Mouse (Mus musculus) erythroblast, embryonic 14.5 days (primary cell): ENCODE data around the gene Papola. TPM values are rescaled to one million over a fixed set of nuclear protein-coding genes. Genes with fewer than 3 reads are reported as not detected.

ENCODE experiments used
- H3K27me3 ChIP-seq: 2 replicates; pipeline ENCODE4 v1.6.1; 2012; ENCODE audit warnings: inconsistent platforms; ENCODE audit not compliant: control insufficient read depth
- H3K36me3 ChIP-seq: 2 replicates; pipeline ENCODE4 v1.6.1; 2012; ENCODE audit warnings: mild to moderate bottlenecking, inconsistent platforms; ENCODE audit not compliant: control insufficient read depth
- H3K4me1 ChIP-seq: 2 replicates; pipeline ENCODE4 v1.6.1; 2012; ENCODE audit warnings: inconsistent platforms; ENCODE audit not compliant: control insufficient read depth
- H3K4me3 ChIP-seq: replicated peaks from 2 replicates; pipeline ENCODE3; 2012; ENCODE audit warnings: moderate library complexity, mild to moderate bottlenecking, inconsistent platforms
- H3K9me3 ChIP-seq: 2 replicates; pipeline ENCODE4 v1.6.1; 2012; ENCODE audit warnings: low read length, inconsistent platforms, mixed read lengths; ENCODE audit not compliant: control insufficient read depth
- GATA1 ChIP-seq: IDR thresholded peaks from 2 replicates; pipeline ENCODE4 v1.6.1; 2012; ENCODE audit warnings: low read length, inconsistent platforms, mixed read lengths
- TAL1 ChIP-seq: IDR thresholded peaks from 3 replicates; pipeline ENCODE4 v1.6.1; 2012; ENCODE audit warnings: low read length, inconsistent platforms, mixed read lengths
- polyA plus RNA-seq: library from polyadenylated mRNA; stranded (reverse); fragments of >175 nt; gene quantifications from 2 replicates; pipeline ENCODE4 v1.2.3, GENCODE M21; 2012

The Papola gene
- polyA plus RNA-seq, 1 experiment: 14.5 TPM

- no peaks in the 10 kb centered on the region for H3K4me1 ChIP-seq
- H3K9me3 ChIP-seq: no peaks in the 10 kb centered on the region
- peaks cover 37% of the 10 kb centered on the region for H3K36me3 ChIP-seq
- no peak for TF ChIP-seq TAL1
- no peak for TF ChIP-seq GATA1
- H3K4me3 ChIP-seq: no peak overlapping the region
- H3K27me3 ChIP-seq: no peaks in the 10 kb centered on the region
These were observed 59.9 kb downstream of the Papola start for GRCm38 (mm10) chr12:105844406-105844805.

- Histone ChIP-seq H3K9me3 (no peaks in the 10 kb centered on the region), H3K36me3 (peaks cover 4% of the 10 kb centered on the region), H3K4me1 (no peaks in the 10 kb centered on the region), H3K27me3 (no peaks in the 10 kb centered on the region), H3K4me3 (no peak overlapping the region)
- TF ChIP-seq TAL1 (no peak), GATA1 (no peak)
These were observed 64.6 kb downstream of the Papola start for GRCm38 (mm10) chr12:105849102-105849501.

GRCm38 (mm10) chr12:105850675-105851074 lies 66.2 kb downstream of the Papola start:
- TF ChIP-seq GATA1 (no peak), TAL1 (no peak)

GRCm38 (mm10) chr12:105852798-105853197 lies 68.3 kb downstream of the Papola start:
- Histone ChIP-seq H3K9me3 (no peaks in the 10 kb centered on the region), H3K27me3 (no peaks in the 10 kb centered on the region), H3K4me3 (no peak overlapping the region), H3K36me3 (no peaks in the 10 kb centered on the region), H3K4me1 (no peaks in the 10 kb centered on the region)
- TF ChIP-seq TAL1 (no peak), GATA1 (no peak)

More at GRCm38 (mm10) chr12:105850675-105851074, 66.2 kb downstream of the Papola start:
- Histone ChIP-seq H3K9me3 (no peaks in the 10 kb centered on the region), H3K27me3 (no peaks in the 10 kb centered on the region), H3K4me3 (no peak overlapping the region), H3K4me1 (no peaks in the 10 kb centered on the region), H3K36me3 (no peaks in the 10 kb centered on the region; the same call in 1 of the 2 replicates)

- Histone ChIP-seq H3K36me3 (no peaks in the 10 kb centered on the region), H3K4me3 (no peak overlapping the region), H3K4me1 (no peaks in the 10 kb centered on the region), H3K9me3 (no peaks in the 10 kb centered on the region), H3K27me3 (no peaks in the 10 kb centered on the region)
- TF ChIP-seq TAL1: no peak
- no peak for TF ChIP-seq GATA1
These were observed 70.1 kb downstream of the Papola start for GRCm38 (mm10) chr12:105854639-105855038.

GRCm38 (mm10) chr12:105857902-105858640 lies 73.6 kb downstream of the Papola start:
- Histone ChIP-seq H3K27me3 (no peaks in the 10 kb centered on the region), H3K4me3 (no peak overlapping the region), H3K36me3 (no peaks in the 10 kb centered on the region), H3K9me3 (no peaks in the 10 kb centered on the region), H3K4me1 (no peaks in the 10 kb centered on the region)
- TF ChIP-seq TAL1: no peak
- no peak for TF ChIP-seq GATA1

- no peaks in the 10 kb centered on the region for H3K4me1 ChIP-seq
- H3K9me3 ChIP-seq: peaks cover 18% of the 10 kb centered on the region
- no peaks in the 10 kb centered on the region for H3K36me3 ChIP-seq
- H3K4me3 ChIP-seq: no peak overlapping the region
- H3K27me3 ChIP-seq: no peaks in the 10 kb centered on the region
- no peak for TF ChIP-seq GATA1
These were observed 77.6 kb downstream of the Papola start for GRCm38 (mm10) chr12:105862072-105862471.

- Histone ChIP-seq H3K4me3 (no peak overlapping the region), H3K36me3 (no peaks in the 10 kb centered on the region), H3K9me3 (peaks cover 18% of the 10 kb centered on the region), H3K27me3 (no peaks in the 10 kb centered on the region), H3K4me1 (no peaks in the 10 kb centered on the region)
- TF ChIP-seq TAL1 (no peak), GATA1 (no peak)
These were observed 78.1 kb downstream of the Papola start for GRCm38 (mm10) chr12:105862607-105863006.

- Histone ChIP-seq H3K27me3 (no peaks in the 10 kb centered on the region), H3K4me1 (no peaks in the 10 kb centered on the region), H3K9me3 (peaks cover 18% of the 10 kb centered on the region), H3K4me3 (no peak overlapping the region), H3K36me3 (no peaks in the 10 kb centered on the region)
- TF ChIP-seq GATA1: no peak
- no peak for TF ChIP-seq TAL1
These were observed 78.9 kb downstream of the Papola start for GRCm38 (mm10) chr12:105863436-105863835.

- no peak for TF ChIP-seq GATA1
- Histone ChIP-seq H3K4me3 (no peak overlapping the region), H3K4me1 (no peaks in the 10 kb centered on the region; the same call in 1 of the 2 replicates), H3K36me3 (no peaks in the 10 kb centered on the region), H3K27me3 (peaks cover 6% of the 10 kb centered on the region; the same call in 1 of the 2 replicates), H3K9me3 (peaks cover 18% of the 10 kb centered on the region)
These were observed 83.2 kb downstream of the Papola start for GRCm38 (mm10) chr12:105867646-105868045.
